Mouse (Mus musculus): ENCODE results near the gene Timd2.
"Not testable (repeated sequence)": the region's sequence is repeated elsewhere in the genome, so short reads cannot be mapped to it uniquely, and the experiment has no call there.

The Timd2 gene

DNA sequence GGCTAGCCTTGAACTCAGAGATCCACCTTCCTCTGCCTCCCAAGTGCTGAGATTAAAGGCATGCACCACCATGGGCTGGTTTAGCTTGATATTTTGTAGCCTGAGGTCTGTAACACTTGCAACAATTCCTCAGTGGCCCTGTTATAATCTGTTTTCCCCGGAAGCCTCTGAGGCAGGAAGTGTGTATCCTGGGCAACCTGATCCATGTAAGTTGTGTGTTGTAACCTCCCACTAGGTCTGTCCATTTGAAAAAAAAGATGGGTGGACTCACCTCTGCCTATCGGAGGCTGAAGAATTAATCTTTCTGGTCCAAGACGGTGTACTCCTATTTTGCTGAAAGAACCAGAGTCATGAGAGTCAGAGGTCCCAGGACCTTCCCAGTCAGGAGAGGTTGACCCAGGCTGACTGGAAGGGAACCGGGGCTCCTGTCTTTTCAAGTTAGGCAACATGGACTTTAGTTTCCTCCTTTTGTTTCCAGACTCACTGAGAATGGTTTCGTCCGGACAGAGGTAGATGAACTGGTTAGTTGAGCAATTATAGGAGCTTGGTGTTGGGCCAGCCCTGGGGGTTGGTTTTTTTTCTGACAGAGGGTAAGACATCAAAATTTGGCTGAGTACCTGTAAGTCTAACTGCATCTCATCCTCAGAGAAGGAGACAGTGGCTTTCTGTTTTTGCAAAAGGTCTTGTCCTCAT is at the start of gene Timd2:
Gene Timd2, minus strand, starts transcription at position 398 of the 693 bp plus-strand sequence.
- CTCF ChIA-PET = no interaction called here

DNA sequence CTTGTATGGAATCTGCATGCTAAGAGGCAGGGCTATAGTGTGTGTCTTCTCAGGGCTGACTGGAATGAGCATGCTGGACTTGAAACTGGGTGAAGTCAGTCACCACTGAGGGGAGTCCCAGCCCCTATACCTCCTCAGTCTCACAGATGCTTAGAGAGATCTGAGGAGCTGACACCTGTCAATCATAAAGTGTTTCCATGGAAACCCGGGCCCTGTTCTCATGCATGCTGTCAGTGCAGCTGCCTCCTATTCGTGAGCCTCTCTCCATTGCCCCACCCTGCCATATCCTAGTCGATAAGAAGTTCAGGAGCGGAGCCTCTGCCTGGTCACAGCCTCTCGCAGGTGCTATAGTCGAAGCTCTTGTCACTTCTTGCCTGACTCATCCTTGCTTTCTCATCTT is 48.9 kb upstream of the Timd2 start:
- CTCF ChIA-PET = not testable (repeated sequence)

DNA sequence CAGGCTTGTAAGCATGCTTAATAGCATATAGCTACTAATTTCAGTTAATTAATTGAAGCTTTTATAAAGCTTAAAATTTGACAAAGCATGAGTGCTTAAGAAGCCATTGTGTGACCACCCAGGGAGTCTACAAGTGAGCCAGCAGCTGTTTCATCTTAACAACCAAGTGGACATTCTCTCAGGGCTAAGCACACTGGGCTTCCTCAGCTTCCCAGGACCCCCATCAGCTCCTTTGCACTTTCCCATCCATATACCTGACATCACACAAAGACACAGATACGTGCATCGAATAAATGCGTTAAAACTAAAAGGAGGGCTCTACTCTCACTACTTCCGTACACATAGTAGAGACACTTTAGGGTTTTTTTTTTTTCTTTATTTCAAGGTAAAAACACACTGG is 47.8 kb upstream of the Timd2 start:
- CTCF ChIA-PET = no interaction called here

DNA sequence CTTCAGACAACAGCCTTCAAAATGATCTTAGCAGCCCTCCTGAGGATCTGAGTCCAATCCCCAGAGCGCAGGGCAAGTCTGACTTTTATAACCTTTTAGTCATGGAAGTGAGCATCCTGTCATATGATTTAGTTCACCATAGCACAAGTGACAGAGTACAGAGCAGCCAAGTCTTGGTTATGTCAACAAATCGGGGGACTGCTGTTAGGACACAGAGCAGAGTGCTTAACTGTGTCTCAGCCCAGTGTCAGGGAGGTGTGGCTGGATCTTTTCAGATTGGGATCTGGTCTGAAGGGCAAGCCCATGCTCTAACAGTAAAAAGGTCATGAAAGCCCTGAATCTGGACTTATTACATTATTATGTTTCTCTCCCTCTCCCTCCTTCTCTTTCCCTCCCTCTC is 46.8 kb upstream of the Timd2 start:
- CTCF ChIA-PET = no interaction called here

DNA sequence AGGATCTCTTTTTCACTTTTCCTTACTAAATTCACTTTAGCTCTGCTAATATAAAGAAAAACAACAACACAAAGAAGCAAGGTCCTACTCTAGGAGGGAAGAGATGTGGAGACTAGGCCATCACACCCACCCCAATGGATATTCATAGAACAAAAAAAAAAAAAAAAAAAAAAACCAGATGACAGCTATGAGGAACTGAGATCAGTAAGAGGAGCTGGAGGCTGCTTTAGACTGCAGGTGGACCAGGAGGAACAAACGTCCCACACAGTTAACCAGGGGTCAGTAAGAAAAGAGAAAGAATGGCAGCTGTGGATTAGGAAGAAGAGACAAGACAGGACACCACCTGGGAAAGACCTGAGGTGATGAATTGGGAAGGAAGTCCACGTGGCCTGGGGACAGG is 41.1 kb upstream of the Timd2 start:
- CTCF ChIA-PET = no interaction called here

DNA sequence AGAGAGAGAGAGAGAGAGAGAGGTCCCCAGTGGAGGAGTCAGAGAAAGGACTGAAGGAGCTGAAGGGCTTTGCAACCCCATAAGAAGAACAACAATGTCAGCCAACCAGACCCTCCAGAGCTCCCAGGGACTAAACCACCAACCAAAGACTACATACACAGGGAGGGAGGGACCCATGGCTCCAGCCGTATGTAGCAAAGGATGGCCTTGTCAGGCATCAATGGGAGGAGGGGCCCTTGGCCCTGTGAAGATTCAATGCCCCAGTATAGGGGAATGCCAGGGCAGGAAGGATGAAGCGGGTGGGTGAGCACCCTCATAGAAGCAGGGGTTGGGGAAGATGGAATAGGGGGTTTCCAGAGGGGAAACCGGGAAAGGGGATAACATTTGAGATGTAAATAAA is 34.9 kb upstream of the Timd2 start:
- CTCF ChIA-PET = no interaction called here

DNA sequence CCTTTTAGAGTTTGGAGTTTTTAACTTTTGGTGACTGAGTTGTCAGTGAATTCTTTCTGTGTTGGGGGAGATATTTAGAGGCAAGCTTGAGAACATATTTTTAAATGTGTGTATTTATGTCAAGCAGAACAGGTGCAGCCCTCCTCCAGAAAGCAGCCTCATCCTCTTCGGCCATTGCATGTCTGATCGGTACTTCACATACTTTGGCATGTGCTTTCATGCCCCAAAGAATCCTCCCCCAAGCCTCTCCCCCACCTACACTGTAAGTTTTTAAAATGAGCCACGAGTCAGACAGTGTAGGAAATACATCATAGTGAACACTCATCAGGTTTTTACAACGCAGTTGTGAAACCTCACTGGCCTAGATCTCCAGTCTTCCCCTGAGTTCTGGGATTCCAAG is 34.0 kb upstream of the Timd2 start:
- CTCF ChIA-PET = no interaction called here

DNA sequence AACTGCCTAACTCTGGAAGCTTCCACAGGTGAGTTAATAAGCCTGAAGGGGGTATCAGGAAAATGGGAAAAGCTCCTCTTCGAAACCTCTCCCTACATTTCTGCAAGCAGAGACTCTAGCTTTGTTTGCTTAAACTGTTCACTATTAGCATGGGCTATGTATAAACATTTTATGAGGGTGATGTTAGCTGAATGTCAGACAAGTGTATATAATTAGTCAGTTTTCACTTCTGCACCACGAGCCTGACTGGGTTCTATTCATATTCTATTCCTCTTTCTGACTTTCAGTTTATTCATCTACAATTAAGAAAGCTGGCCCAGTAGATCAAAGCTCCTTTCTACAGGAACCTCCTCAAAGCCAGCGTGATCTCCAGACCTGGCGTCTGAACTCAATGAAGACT is 32.6 kb upstream of the Timd2 start:
- CTCF ChIA-PET = no interaction called here

DNA sequence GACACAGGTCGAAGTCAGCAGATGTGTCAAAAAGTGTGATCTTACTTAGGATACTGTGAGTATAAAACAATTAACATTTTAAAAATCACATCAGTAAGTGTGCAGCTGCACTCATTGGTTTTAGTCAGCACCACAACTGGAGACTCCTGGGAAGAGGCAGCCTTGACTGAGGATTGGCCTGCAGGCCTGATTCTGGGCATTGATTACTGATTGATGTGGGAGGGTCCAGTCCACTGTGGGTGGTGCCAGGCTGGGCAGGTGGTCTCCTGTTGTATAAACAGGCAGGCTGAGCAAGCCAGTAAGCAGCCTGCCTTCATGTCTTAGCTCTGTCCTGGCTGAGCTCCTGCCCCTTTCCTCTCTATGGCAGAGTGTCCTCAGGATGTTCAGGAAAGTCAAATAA is 28.2 kb upstream of the Timd2 start, which contains the start of gene Havcr1:
Gene Havcr1, plus strand, starts transcription at position 5 of the 400 bp plus-strand sequence.
- CTCF ChIA-PET = not testable (repeated sequence)

DNA sequence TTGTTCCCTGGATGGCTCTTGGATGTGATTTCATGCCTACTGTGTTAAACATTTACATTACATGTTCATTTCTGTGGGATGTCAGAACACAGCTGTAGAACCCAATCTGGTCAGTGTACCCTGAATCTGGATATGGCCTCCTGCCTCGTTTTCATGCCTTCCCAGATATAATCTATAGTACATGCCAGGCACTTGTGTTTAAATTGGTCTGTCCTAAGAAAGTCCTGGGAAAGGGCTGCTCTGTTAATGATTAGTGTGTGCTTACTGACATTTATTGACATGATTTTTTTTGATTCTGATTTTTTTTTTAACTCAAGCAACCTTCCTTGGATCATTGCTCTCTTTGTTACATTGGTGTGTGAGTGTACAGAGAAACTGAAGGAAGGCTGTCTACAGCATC is 27.8 kb upstream of the Timd2 start:
- CTCF ChIA-PET = no interaction called here

DNA sequence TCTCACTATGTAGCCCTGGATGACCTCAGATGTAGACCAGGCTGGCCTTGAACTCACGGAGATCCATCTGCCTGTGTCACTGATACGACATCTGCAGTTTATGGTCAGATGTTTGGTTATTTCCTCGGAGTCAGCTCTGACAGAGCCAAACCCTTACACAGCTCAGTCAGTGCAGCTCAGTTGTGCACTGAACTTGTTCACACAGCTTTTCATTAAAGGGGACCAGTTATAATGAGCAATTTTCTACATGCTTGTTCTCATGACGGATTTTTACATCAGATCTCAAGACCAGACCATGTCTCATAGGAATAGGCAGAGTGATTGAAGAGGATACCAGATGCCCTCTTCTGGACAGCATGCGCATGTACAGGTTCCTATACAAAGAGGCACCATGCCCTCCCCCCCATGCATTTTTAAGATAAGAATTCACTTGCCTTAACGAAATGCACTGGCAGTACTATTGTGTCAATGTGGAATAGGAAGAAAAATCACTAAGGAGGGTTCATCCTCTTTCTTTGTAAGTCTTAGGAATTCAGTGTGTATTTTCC is 26.5 kb upstream of the Timd2 start:
- CTCF ChIA-PET = interaction anchor here (0.6 kb wide), 1 partner anchor 88 kb away, joined by 6 read pairs; no protein-coding TSS in a partner anchor

DNA sequence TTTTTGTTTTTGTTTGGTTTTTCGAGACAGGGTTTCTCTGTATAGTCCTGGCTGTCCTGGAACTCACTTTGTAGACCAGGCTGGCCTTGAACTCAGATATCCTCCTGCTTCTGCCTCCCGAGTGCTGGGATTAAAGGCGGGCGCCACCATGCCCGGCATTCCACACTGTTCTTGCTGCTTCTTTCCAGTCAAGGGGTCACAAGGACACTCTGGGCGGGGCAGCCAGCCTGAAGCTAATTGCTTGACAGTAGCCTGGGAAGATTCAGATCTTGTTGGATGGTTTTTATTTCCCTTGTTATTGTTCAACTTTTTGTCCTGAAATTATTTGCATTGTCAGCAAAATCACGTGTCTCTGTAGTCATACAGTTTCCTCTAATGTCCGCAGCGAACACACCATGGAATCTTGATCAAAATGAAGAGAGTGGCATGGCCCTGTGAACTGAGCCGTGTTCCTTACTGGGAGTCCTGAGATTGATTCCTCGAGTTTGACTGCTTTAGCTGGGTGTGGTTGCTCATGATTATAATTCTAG is 24.7 kb upstream of the Timd2 start:
- CTCF ChIA-PET = no interaction called here

DNA sequence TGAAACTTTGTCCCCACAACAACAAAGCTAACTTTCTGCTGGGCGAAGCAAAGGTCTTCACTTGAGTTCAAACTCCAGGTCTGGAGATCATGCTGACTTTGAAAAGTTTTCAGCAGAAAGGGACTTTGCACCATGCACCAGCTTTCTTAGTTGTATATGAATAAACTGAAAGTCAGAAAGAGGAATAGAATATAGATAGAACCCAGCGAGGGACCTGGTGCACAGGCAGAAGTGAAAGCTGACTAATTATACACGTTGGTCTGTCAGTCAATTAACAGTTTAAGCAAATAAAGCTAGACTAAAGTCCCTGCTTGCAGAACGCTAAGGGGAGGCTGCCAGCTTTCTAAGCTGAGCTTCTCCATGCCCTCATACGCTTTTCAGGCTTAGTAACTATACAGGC is 8.0 kb downstream of the Timd2 start:
- CTCF ChIA-PET = no interaction called here

DNA sequence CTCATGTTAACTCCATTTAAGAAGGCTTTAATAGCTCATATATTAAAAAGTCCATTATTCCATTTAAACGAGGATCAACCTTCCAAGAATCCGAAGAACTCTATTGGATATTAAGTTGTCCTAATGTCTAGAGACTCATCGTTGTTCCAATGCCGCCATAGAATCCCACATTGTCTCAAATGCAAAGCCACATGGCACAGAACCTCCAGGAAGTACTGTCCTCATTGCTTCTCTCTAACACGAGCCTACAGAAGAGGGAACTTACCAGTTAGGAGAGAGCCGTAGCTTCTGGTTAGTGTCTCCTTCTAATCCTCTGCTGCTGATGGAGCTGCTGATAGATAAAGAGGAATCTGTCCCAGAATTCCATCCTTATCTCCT is 8.6 kb downstream of the Timd2 start:
- CTCF ChIA-PET = interaction anchor here (0.6 kb wide), 1 partner anchor 23 kb away, joined by 3 read pairs; no protein-coding TSS in a partner anchor

DNA sequence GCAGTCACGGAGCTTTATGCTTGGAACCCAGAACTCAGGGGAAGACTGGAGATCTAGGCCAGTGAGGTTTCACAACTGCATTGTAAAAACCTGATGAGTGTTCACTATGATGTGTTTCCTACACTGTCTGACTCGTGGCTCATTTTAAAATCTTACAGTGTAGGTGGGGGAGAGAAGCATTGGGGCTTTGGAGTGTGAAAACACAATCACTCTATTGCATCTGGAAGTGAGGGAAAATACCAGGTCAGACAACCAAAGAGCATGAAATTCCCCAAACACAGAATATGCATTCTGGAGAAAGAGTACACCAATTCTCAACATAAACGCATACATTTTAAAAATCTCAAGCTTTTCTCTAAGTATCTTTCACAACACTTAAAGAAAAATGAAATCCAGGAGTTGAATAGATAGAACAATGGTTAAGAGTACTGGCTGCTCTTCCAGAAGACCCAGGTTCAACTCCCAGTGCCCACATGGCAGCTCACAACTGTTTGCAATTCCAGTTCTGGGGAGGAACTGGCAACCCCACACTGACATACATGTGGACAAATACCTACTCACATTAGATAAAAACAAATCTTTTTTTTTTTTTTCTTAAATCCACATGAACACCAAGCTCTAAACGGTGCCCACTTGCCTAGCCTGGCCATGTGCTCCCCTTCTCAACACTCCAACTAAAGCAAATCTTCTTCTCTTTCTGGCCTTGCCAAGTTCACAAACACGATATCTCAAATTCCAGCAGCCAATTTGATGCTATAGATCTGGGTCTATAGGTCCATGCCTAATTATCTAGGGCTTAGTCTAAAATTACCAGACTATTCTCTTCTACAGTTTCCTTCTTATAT is 9.2 kb downstream of the Timd2 start:
- CTCF ChIA-PET = interaction anchor here (0.6 kb wide), 1 partner anchor 23 kb away, joined by 3 read pairs; no protein-coding TSS in a partner anchor

DNA sequence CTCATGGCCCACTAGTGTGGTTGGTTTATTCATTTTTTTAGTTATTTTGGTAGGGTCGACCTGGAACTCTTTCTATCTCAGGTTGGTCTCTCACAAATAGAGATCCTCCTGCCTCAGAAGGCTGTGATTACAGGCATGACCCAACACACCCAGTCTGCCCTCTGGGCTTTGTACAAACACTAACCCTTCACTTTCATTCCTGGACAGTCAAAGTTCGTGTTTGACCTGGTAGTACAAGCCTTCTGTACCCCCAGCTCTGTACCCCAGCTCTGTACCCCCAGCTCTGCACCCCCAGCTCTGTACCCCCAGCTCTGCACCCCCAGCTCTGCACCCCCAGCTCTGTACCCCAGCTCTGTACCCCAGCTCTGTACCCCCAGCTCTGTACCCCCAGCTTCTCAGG is 11.0 kb downstream of the Timd2 start:
- CTCF ChIA-PET = not testable (repeated sequence)

DNA sequence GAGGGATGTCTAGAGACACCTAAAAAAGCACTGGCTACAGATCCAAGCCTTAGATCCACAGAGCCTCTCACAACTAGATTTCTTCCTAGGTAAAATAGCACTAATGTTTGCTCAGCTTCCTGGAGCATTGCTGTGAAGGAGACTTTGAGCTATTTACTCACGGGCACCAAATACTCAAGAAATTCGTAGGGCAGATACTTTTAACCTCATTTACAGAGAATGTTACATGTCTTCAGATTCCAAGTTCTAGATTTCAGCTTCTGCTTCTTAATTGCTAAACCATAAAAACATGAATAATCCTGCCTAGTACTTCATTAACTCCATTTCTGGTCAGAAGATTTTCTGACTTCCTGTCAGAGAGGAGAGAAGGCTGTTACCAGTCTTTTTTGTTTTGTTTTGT is 16.7 kb downstream of the Timd2 start:
- CTCF ChIA-PET = no interaction called here

DNA sequence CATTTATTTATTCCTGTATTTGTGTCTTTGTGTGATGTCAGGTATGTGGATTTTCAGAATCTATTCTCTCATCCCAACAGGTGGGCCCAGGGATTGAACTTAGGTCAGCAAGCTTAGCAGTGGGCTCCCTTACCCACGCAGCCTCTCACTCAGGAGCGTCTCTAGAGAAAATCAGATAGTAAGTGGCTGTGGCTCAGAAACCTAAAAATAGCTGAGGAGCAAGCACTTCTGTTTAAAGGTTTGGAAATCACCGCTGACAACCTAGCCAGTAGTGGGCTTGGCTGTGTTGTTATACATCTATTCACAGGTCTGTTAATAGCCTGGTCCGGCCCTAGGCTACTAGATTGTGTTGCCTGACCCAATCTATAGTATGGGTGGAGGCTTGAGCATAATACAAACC is 23.1 kb downstream of the Timd2 start:
- CTCF ChIA-PET = no interaction called here

DNA sequence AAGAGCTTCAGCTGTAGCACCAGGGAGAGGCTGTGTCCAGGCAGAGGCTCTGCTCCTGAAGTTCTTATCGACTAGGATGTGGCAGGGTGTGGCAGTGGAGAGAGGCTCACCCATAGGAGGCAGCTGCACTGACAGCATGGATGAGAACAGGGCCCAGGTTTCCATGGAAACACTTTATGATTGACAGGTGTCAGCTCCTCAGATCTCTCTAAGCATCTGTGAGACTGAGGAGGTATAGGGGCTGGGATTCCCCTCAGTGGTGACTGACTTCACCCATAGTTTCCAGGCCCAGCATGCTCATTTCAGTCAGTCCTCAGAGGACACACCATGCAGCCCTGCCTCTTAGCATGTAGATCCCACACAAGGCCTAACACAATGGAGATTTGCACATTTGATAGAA is 24.0 kb downstream of the Timd2 start:
- CTCF ChIA-PET = no interaction called here

DNA sequence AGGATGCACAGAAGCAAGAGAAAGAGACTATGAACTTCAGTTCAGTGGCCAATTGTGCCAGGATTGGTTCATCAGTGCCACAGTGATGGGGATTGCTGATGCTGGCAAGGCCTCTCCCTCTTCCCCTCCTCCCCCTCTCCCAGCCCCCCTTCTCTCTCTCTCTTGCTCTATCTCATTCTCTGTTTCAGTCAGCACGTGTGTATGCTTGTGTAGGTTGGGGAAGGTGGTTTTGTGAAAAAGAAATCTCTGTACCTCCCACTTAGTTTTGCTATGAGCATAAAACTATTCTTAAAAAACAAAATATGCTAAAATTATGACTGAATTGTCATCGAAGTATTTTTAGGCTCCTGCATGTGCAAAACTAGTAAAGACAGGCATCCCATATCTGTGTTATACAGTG is 38.9 kb downstream of the Timd2 start:
- CTCF ChIA-PET = no interaction called here

DNA sequence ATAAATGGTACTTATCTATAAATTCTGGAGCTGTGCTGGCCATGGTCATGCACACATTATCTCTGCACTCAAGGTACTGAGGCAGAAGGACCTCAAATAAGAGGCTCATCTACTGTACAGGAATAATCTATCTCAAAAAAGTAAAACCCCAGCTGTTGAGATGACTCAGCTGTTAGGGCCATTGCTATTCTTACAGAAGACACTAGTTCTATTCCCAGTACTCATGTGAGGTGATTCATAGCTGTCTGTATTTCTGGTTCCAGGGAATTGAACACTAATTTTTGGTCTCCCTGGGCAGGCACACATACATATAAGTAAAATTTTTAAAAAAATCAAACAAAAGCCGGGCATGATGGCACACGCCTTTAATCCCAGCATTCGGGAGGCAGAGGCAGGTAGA is 39.8 kb downstream of the Timd2 start:
- CTCF ChIA-PET = no interaction called here

DNA sequence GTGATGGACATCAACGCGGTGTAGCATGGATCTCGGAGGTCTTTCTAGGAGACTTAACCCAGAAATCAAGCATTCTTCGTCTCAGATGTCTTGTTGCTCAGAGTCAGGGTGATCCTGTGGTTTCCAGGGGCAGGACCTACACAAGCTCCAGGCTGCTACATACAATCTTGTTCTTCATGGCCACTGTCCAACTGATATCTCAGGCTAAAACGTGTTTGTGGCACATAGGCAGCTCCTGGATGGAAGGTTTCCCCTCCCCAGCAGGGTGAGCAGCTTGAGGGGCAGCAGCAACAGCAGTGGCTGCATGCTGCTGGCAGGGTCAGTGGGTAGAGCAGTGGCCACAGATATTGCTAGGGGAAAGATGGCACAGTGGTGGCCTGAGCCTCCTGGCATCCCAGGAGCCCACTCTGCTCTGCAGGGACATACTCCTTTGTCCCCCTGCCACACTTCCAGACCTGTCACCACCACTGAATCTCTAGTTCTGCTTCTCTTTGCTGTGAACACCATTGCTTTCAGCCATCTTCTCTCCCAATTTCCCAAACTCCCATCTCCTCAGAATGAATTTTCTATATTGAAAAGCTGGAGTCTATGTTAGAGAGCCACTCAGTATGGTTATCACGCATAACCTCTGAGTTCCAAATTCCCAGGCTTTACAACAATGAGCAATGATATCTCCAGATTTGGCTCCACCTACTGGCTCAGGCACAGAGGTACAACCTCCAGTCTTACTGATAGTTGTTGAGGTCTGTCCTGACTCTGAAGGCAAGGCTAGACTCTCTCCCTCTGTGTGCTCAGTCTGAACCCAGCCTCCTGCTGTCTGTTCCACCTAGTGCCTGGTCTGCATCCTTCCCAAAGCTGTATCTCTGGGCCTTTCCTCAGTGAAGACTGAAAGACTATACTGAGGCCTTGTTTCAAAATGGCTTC is 41.0 kb downstream of the Timd2 start:
- CTCF ChIA-PET = interaction anchor here (0.6 kb wide), 1 partner anchor 29 kb away, joined by 10 read pairs; no protein-coding TSS in a partner anchor
